Mouse (Mus musculus) heart, postnatal 10 days (tissue): ENCODE measurements around the gene Gm8011. TPM values are rescaled to one million over a fixed set of nuclear protein-coding genes. Genes with fewer than 3 reads are reported as not detected.
"Not testable (repeated sequence)": the region's sequence is repeated elsewhere in the genome, so short reads cannot be mapped to it uniquely, and the experiment has no call there.

Experiments
- DNase-seq, 2 experiments: peaks; one replicate each; pipeline ENCODE4 v3.0.0; 2021
- intact Hi-C: fragments of 180-260 bp; cut with DNase I; formaldehyde crosslinking; loops from one replicate; pipeline ENCODE4 v1.15.1; 2025
- total RNA-seq, 2 experiments: library from RNA; stranded (reverse); gene quantifications; 2 replicates each; pipeline ENCODE4 v1.2.3; 2021

Gene Gm8011
- total RNA-seq, result not detected

- intact Hi-C loops, result not testable (repeated sequence)
These were observed at the start of gene Gm8011 for GRCm38 (mm10) chr14:42463581-42463980. Gene Gm8011 (plus strand): TSS chr14:42463881.

GRCm38 (mm10) chr14:42439573-42439972, 24.1 kb upstream of the Gm8011 start, which contains the start of gene Gm8005:
Gene Gm8005 (minus strand): TSS chr14:42439673.
- intact Hi-C loops, result not testable (repeated sequence)

More at GRCm38 (mm10) chr14:42463581-42463980, at the start of gene Gm8011:
- DNase-seq, result not testable (repeated sequence)

GRCm38 (mm10) chr14:42502249-42502648, 38.6 kb downstream of the Gm8011 start, which contains the start of gene Gm8020:
Gene Gm8020 (minus strand): TSS chr14:42502349.
- DNase-seq, intact Hi-C loops: not testable (repeated sequence)

More at GRCm38 (mm10) chr14:42439573-42439972, 24.1 kb upstream of the Gm8011 start, which contains the start of gene Gm8005:
- not testable (repeated sequence) for DNase-seq

Other genes starting within 250 kb of the Gm8011 start
- not detected for gene Gm17026, start 203.8 kb upstream of the Gm8011 start, total RNA-seq
- gene Gm9611, start 166.5 kb upstream of the Gm8011 start, total RNA-seq, result not detected
- not detected for gene Gm7995, start 153.7 kb upstream of the Gm8011 start, total RNA-seq
- gene Gm8005, start 24.2 kb upstream of the Gm8011 start, total RNA-seq, result not detected
- not detected for gene Gm8020, start 38.5 kb downstream of the Gm8011 start, total RNA-seq
- not detected for gene Gm8024, start 60.4 kb downstream of the Gm8011 start, total RNA-seq
- gene Gm17124, start 136.0 kb downstream of the Gm8011 start, total RNA-seq, result not detected
- gene Gm3633, start 178.0 kb downstream of the Gm8011 start, total RNA-seq, result not detected
- not detected for gene Gm10378, start 192.1 kb downstream of the Gm8011 start, total RNA-seq